Mouse (Mus musculus) forebrain, embryonic 11.5 days (tissue): ENCODE measurements around the gene Myo15b. TPM values are rescaled to one million over a fixed set of nuclear protein-coding genes. Genes with fewer than 3 reads are reported as not detected.

Source experiments
- ATAC-seq: fragments of 200-750 bp; cut with Nextera tagmentation; replicated peaks from 2 replicates; pipeline ENCODE4 v1.8.0; 2017; ENCODE audit warnings: moderate TSS enrichment; ENCODE audit not compliant: low FRiP score
- DNase-seq: peaks from one replicate; pipeline ENCODE4 v3.0.0-alpha.2; 2017; ENCODE audit warnings: low spot score
- H3K27ac ChIP-seq: fragments of 300-500 bp; sonication (generic); 2 replicates; pipeline ENCODE4 v1.5.1; 2014; ENCODE audit warnings: low read depth, low read length
- H3K27me3 ChIP-seq: fragments of 300-500 bp; sonication (generic); 2 replicates; pipeline ENCODE4 v1.6.1; 2014; ENCODE audit warnings: mild to moderate bottlenecking, low read length, mixed read lengths; ENCODE audit not compliant: control insufficient read depth, insufficient read depth
- H3K36me3 ChIP-seq: fragments of 300-500 bp; sonication (generic); 2 replicates; pipeline ENCODE4 v1.6.1; 2014; ENCODE audit warnings: mild to moderate bottlenecking, low read length, moderate library complexity, mixed read lengths; ENCODE audit not compliant: control insufficient read depth, insufficient read depth
- H3K4me1 ChIP-seq: fragments of 300-500 bp; sonication (generic); replicated peaks from 2 replicates; pipeline ENCODE4 v1.6.1; 2014; ENCODE audit warnings: low read length, mixed read lengths; ENCODE audit not compliant: control insufficient read depth, insufficient read depth
- H3K4me2 ChIP-seq: fragments of 300-500 bp; sonication (generic); 2 replicates; pipeline ENCODE4 v1.6.1; 2014; ENCODE audit warnings: low read depth, mild to moderate bottlenecking, low read length, moderate library complexity, mixed read lengths; ENCODE audit not compliant: severe bottlenecking
- H3K4me3 ChIP-seq: fragments of 300-500 bp; sonication (generic); 2 replicates; pipeline ENCODE4 v1.5.1; 2014; ENCODE audit warnings: low read depth, low read length
- H3K9ac ChIP-seq: fragments of 300-500 bp; sonication (generic); 2 replicates; pipeline ENCODE4 v1.6.1; 2014; ENCODE audit warnings: low read length
- H3K9me3 ChIP-seq: fragments of 300-500 bp; sonication (generic); 2 replicates; pipeline ENCODE4 v1.6.1; 2016; ENCODE audit warnings: low read length, mixed read lengths; ENCODE audit not compliant: control insufficient read depth
- WGBS: fragments of 180-500 bp; shearing (Covaris S2); extraction: QIAGEN DNeasy Blood & Tissue Kit; methylation state at CpG from one replicate; pipeline ENCODE4 v1.1.7; 2014; 5-methylcytosine and 5-hydroxymethylcytosine counted together
- polyA plus RNA-seq: library from polyadenylated mRNA; unstranded; fragments of >200 nt; fragmentation: Nextera tagmentation; extraction: Ambion mirVana; gene quantifications from 2 replicates; pipeline ENCODE4 v1.2.1, GENCODE M21; 2014

Gene Myo15b
- polyA plus RNA-seq = 0.16 TPM in 1 of 2 replicates, not detected in the other

- Histone ChIP-seq H3K36me3 (no peaks in the 10 kb centered on the region), H3K27me3 (peaks cover 35% of the 10 kb centered on the region), H3K4me3 (peak within 1 kb of the TSS; percentile 29), H3K9me3 (no peaks in the 10 kb centered on the region), H3K27ac (no peak within 1 kb of the TSS), H3K4me2 (peak within 1 kb of the TSS; percentile 51; the same call in 1 of the 2 replicates), H3K9ac (peak within 1 kb of the TSS; percentile 45), H3K4me1 (peaks cover 3% of the 10 kb centered on the region)
- ATAC-seq = no peak
- no peak for DNase-seq
- 14% methylated on average over 27 of the region's 27 CpGs for WGBS
Observed at GRCm38 (mm10) chr11:115858354-115858753, at the start of gene Myo15b. Gene Myo15b (plus strand): TSS chr11:115858406.

- DNase-seq (peak; percentile 70), ATAC-seq (no peak)
- peaks cover 3% of the 10 kb centered on the region; the same call in 1 of the 2 replicates for H3K36me3 ChIP-seq
- no peak overlapping the region for H3K4me3 ChIP-seq
- peak overlapping the region; percentile 18; the same call in 1 of the 2 replicates for H3K4me2 ChIP-seq
- peak overlapping the region; percentile 5 for H3K9ac ChIP-seq
- no peaks in the 10 kb centered on the region for H3K9me3 ChIP-seq
- H3K4me1 ChIP-seq = peaks cover 28% of the 10 kb centered on the region
- 75% methylated on average over 10 of the region's 10 CpGs for WGBS
- no peaks in the 10 kb centered on the region for H3K27me3 ChIP-seq
- peak overlapping the region; percentile 37; the same call in 1 of the 2 replicates for H3K27ac ChIP-seq
Observed at GRCm38 (mm10) chr11:115808696-115809310, 49.4 kb upstream of the Myo15b start.

- Histone ChIP-seq H3K27ac (no peak overlapping the region; the same call in none of the 2 replicates), H3K27me3 (no peaks in the 10 kb centered on the region), H3K36me3 (peaks cover 3% of the 10 kb centered on the region; the same call in 1 of the 2 replicates), H3K4me1 (peaks cover 31% of the 10 kb centered on the region), H3K4me2 (no peak overlapping the region), H3K9ac (no peak overlapping the region), H3K4me3 (no peak overlapping the region), H3K9me3 (no peaks in the 10 kb centered on the region)
- DNase-seq = no peak
- ATAC-seq = no peak
- 76% methylated on average over 8 of the region's 8 CpGs for WGBS
Observed at GRCm38 (mm10) chr11:115809311-115809781, 48.9 kb upstream of the Myo15b start.

GRCm38 (mm10) chr11:115810377-115810776 lies 47.8 kb upstream of the Myo15b start:
- H3K9me3 ChIP-seq = no peaks in the 10 kb centered on the region
- DNase-seq (no peak), ATAC-seq (no peak)
- no peak overlapping the region for H3K27ac ChIP-seq
- 88% methylated on average over 14 of the region's 14 CpGs for WGBS
- no peaks in the 10 kb centered on the region for H3K27me3 ChIP-seq
- H3K4me3 ChIP-seq = no peak overlapping the region
- H3K9ac ChIP-seq = no peak overlapping the region
- no peaks in the 10 kb centered on the region; the same call in 1 of the 2 replicates for H3K36me3 ChIP-seq
- peak overlapping the region; percentile 12; the same call in 1 of the 2 replicates for H3K4me2 ChIP-seq
- H3K4me1 ChIP-seq = peaks cover 31% of the 10 kb centered on the region

- peak overlapping the region; percentile 87 for H3K9ac ChIP-seq
- peaks cover 33% of the 10 kb centered on the region for H3K4me1 ChIP-seq
- no peaks in the 10 kb centered on the region for H3K9me3 ChIP-seq
- H3K4me3 ChIP-seq = peak overlapping the region; percentile 91
- no peaks in the 10 kb centered on the region for H3K27me3 ChIP-seq
- no peak for DNase-seq
- 90% methylated on average over 20 of the region's 20 CpGs for WGBS
- no peak for ATAC-seq
- H3K4me2 ChIP-seq = peak overlapping the region; percentile 84
- H3K27ac ChIP-seq = no peak overlapping the region
- no peaks in the 10 kb centered on the region; the same call in 1 of the 2 replicates for H3K36me3 ChIP-seq
Observed at GRCm38 (mm10) chr11:115811381-115812093, 46.7 kb upstream of the Myo15b start.

- Histone ChIP-seq H3K27me3 (no peaks in the 10 kb centered on the region), H3K4me1 (peaks cover 33% of the 10 kb centered on the region), H3K9me3 (no peaks in the 10 kb centered on the region), H3K4me2 (peak overlapping the region; percentile 84), H3K36me3 (no peaks in the 10 kb centered on the region; the same call in 1 of the 2 replicates), H3K9ac (peak overlapping the region; percentile 87), H3K27ac (no peak overlapping the region), H3K4me3 (peak overlapping the region; percentile 91)
- no peak for DNase-seq
- ATAC-seq = no peak
- 53% methylated on average over 7 of the region's 7 CpGs for WGBS
Observed at GRCm38 (mm10) chr11:115812095-115812494, 46.1 kb upstream of the Myo15b start.

- no peaks in the 10 kb centered on the region for H3K27me3 ChIP-seq
- H3K36me3 ChIP-seq = no peaks in the 10 kb centered on the region; the same call in 1 of the 2 replicates
- peak overlapping the region; percentile 59 for H3K27ac ChIP-seq
- ATAC-seq (peak; percentile 39), DNase-seq (peak; percentile 83)
- H3K4me3 ChIP-seq = peak overlapping the region; percentile 91
- 4% methylated on average over 28 of the region's 28 CpGs for WGBS
- H3K4me1 ChIP-seq = peaks cover 28% of the 10 kb centered on the region
- no peaks in the 10 kb centered on the region for H3K9me3 ChIP-seq
- H3K4me2 ChIP-seq = peak overlapping the region; percentile 84
- H3K9ac ChIP-seq = peak overlapping the region; percentile 87
Observed at GRCm38 (mm10) chr11:115812533-115813420, 45.4 kb upstream of the Myo15b start.
